Mouse (Mus musculus) hindbrain, embryonic 11.5 days (tissue): ENCODE data around the gene Scnn1a. TPM values are rescaled to one million over a fixed set of nuclear protein-coding genes. Genes with fewer than 3 reads are reported as not detected.

Experiments used
- ATAC-seq: fragments of 200-750 bp; cut with Nextera tagmentation; 2 replicates; pipeline ENCODE4 v1.8.0; 2017; ENCODE audit warnings: mild to moderate bottlenecking, moderate TSS enrichment, moderate library complexity; ENCODE audit not compliant: low FRiP score
- DNase-seq: peaks from one replicate; pipeline ENCODE4 v3.0.0-alpha.2; 2015; ENCODE audit warnings: low spot score
- H3K27ac ChIP-seq: fragments of 300-500 bp; sonication (generic); 2 replicates; pipeline ENCODE4 v1.5.1; 2014; ENCODE audit warnings: mild to moderate bottlenecking, low read depth, low read length
- H3K27me3 ChIP-seq: fragments of 300-500 bp; sonication (generic); 2 replicates; pipeline ENCODE4 v1.6.1; 2014; ENCODE audit warnings: mild to moderate bottlenecking, low read length, moderate library complexity, mixed read lengths; ENCODE audit not compliant: control insufficient read depth, insufficient read depth
- H3K36me3 ChIP-seq: fragments of 300-500 bp; sonication (generic); 2 replicates; pipeline ENCODE4 v1.6.1; 2014; ENCODE audit warnings: mild to moderate bottlenecking, low read length, moderate library complexity, mixed read lengths; ENCODE audit not compliant: control insufficient read depth, insufficient read depth
- H3K4me1 ChIP-seq: fragments of 300-500 bp; sonication (generic); replicated peaks from 2 replicates; pipeline ENCODE4 v1.6.1; 2014; ENCODE audit warnings: low read length, mixed read lengths; ENCODE audit not compliant: control insufficient read depth, insufficient read depth
- H3K4me2 ChIP-seq: fragments of 300-500 bp; sonication (generic); replicated peaks from 2 replicates; pipeline ENCODE4 v1.6.1; 2014; ENCODE audit warnings: mild to moderate bottlenecking, low read depth, low read length
- H3K4me3 ChIP-seq: fragments of 300-500 bp; sonication (generic); 2 replicates; pipeline ENCODE4 v1.5.1; 2014; ENCODE audit warnings: low read depth, low read length
- H3K9ac ChIP-seq: fragments of 300-500 bp; sonication (generic); 2 replicates; pipeline ENCODE4 v1.6.1; 2014; ENCODE audit warnings: low read depth, low read length
- H3K9me3 ChIP-seq: fragments of 300-500 bp; sonication (generic); 2 replicates; pipeline ENCODE4 v1.6.1; 2016; ENCODE audit warnings: low read length; ENCODE audit not compliant: control insufficient read depth
- WGBS: fragments of 180-500 bp; shearing (Covaris S2); extraction: QIAGEN DNeasy Blood & Tissue Kit; methylation state at CpG from one replicate; pipeline ENCODE4 v1.1.7; 2014; 5-methylcytosine and 5-hydroxymethylcytosine counted together
- polyA plus RNA-seq: library from polyadenylated mRNA; unstranded; fragments of >200 nt; fragmentation: Nextera tagmentation; extraction: Ambion mirVana; gene quantifications from 2 replicates; pipeline ENCODE4 v1.2.1, GENCODE M21; 2014

Scnn1a gene
- polyA plus RNA-seq, 1 experiment from 2014 or later = 0.96 TPM

- Histone ChIP-seq H3K27ac (no peak overlapping the region), H3K4me3 (no peak overlapping the region), H3K4me2 (no peak overlapping the region), H3K36me3 (no peaks in the 10 kb centered on the region), H3K27me3 (peaks cover 15% of the 10 kb centered on the region), H3K4me1 (0 out of 2 replicates have a peak, but pooled peaks cover 2% of the 10 kb centered on the region), H3K9me3 (no peaks in the 10 kb centered on the region), H3K9ac (no peak overlapping the region)
- no peak for ATAC-seq
- WGBS = 91% methylated on average over 15 of the region's 15 CpGs
- DNase-seq = no peak
These were observed 36.9 kb downstream of the Scnn1a start for GRCm38 (mm10) chr6:125357334-125357733.

GRCm38 (mm10) chr6:125359999-125360398, 39.5 kb downstream of the Scnn1a start:
- 56% methylated on average over 9 of the region's 9 CpGs for WGBS
- peaks cover 38% of the 10 kb centered on the region for H3K27me3 ChIP-seq
- H3K4me3 ChIP-seq = no peak overlapping the region
- H3K4me2 ChIP-seq = no peak overlapping the region
- no peak overlapping the region for H3K27ac ChIP-seq
- ATAC-seq = no peak
- H3K4me1 ChIP-seq = no peaks in the 10 kb centered on the region; the same call in 1 of the 2 replicates
- no peak overlapping the region for H3K9ac ChIP-seq
- H3K36me3 ChIP-seq = no peaks in the 10 kb centered on the region
- H3K9me3 ChIP-seq = no peaks in the 10 kb centered on the region
- DNase-seq = no peak

- DNase-seq (no peak), ATAC-seq (no peak)
- H3K4me3 ChIP-seq = no peak overlapping the region
- no peak overlapping the region for H3K4me2 ChIP-seq
- 50% methylated on average over 9 of the region's 9 CpGs for WGBS
- no peak overlapping the region for H3K9ac ChIP-seq
- H3K27me3 ChIP-seq = peaks cover 38% of the 10 kb centered on the region
- H3K4me1 ChIP-seq = no peaks in the 10 kb centered on the region; the same call in 1 of the 2 replicates
- no peaks in the 10 kb centered on the region for H3K36me3 ChIP-seq
- no peaks in the 10 kb centered on the region for H3K9me3 ChIP-seq
- no peak overlapping the region for H3K27ac ChIP-seq
These were observed 40.4 kb downstream of the Scnn1a start for GRCm38 (mm10) chr6:125360846-125361245.

- WGBS = 13% methylated on average over 38 of the region's 38 CpGs
- DNase-seq (peak; percentile 49), ATAC-seq (peak; percentile 38; the same call in 1 of the 2 replicates)
- H3K27me3 ChIP-seq = peaks cover 38% of the 10 kb centered on the region
- no peaks in the 10 kb centered on the region for H3K36me3 ChIP-seq
- H3K4me1 ChIP-seq = no peaks in the 10 kb centered on the region; the same call in 1 of the 2 replicates
- H3K4me2 ChIP-seq = peak overlapping the region; percentile 25
- no peak overlapping the region for H3K9ac ChIP-seq
- no peaks in the 10 kb centered on the region for H3K9me3 ChIP-seq
- H3K4me3 ChIP-seq = 0 out of 2 replicates have a peak overlapping the region, but pooled peaks have one; percentile 12
- H3K27ac ChIP-seq = no peak overlapping the region
These were observed 41.2 kb downstream of the Scnn1a start for GRCm38 (mm10) chr6:125361467-125362291.

- H3K4me2 ChIP-seq = peak overlapping the region; percentile 17; the same call in 1 of the 2 replicates
- H3K9ac ChIP-seq = no peak overlapping the region
- no peaks in the 10 kb centered on the region for H3K36me3 ChIP-seq
- no peak overlapping the region for H3K27ac ChIP-seq
- DNase-seq (no peak), ATAC-seq (no peak)
- peaks cover 38% of the 10 kb centered on the region for H3K27me3 ChIP-seq
- no peak overlapping the region for H3K4me3 ChIP-seq
- H3K4me1 ChIP-seq = no peaks in the 10 kb centered on the region; the same call in 1 of the 2 replicates
- H3K9me3 ChIP-seq = no peaks in the 10 kb centered on the region
- WGBS = 13% methylated on average over 15 of the region's 15 CpGs
These were observed 42.6 kb downstream of the Scnn1a start for GRCm38 (mm10) chr6:125363021-125363420.

GRCm38 (mm10) chr6:125363451-125364242, 43.2 kb downstream of the Scnn1a start:
- H3K4me2 ChIP-seq = peak overlapping the region; percentile 17; the same call in 1 of the 2 replicates
- no peak overlapping the region for H3K27ac ChIP-seq
- WGBS = 9% methylated on average over 23 of the region's 23 CpGs
- no peaks in the 10 kb centered on the region for H3K36me3 ChIP-seq
- H3K9me3 ChIP-seq = no peaks in the 10 kb centered on the region
- no peak for ATAC-seq
- peaks cover 38% of the 10 kb centered on the region for H3K27me3 ChIP-seq
- H3K4me3 ChIP-seq = no peak overlapping the region
- peak; percentile 33 for DNase-seq
- no peak overlapping the region for H3K9ac ChIP-seq
- no peaks in the 10 kb centered on the region; the same call in 1 of the 2 replicates for H3K4me1 ChIP-seq

- Histone ChIP-seq H3K27me3 (peaks cover 36% of the 10 kb centered on the region), H3K4me1 (no peaks in the 10 kb centered on the region; the same call in 1 of the 2 replicates), H3K4me3 (no peak overlapping the region), H3K9me3 (no peaks in the 10 kb centered on the region), H3K9ac (no peak overlapping the region), H3K27ac (no peak overlapping the region), H3K4me2 (no peak overlapping the region), H3K36me3 (no peaks in the 10 kb centered on the region)
- DNase-seq (no peak), ATAC-seq (no peak)
- 2% methylated on average over 8 of the region's 8 CpGs for WGBS
These were observed 44.0 kb downstream of the Scnn1a start for GRCm38 (mm10) chr6:125364448-125364847.

GRCm38 (mm10) chr6:125365522-125365921, 45.1 kb downstream of the Scnn1a start:
- Histone ChIP-seq H3K36me3 (no peaks in the 10 kb centered on the region), H3K4me3 (no peak overlapping the region), H3K27me3 (peaks cover 36% of the 10 kb centered on the region), H3K27ac (no peak overlapping the region), H3K9me3 (no peaks in the 10 kb centered on the region), H3K9ac (no peak overlapping the region), H3K4me1 (no peaks in the 10 kb centered on the region; the same call in 1 of the 2 replicates), H3K4me2 (no peak overlapping the region)
- WGBS = 91% methylated on average over 5 of the region's 5 CpGs
- DNase-seq (no peak), ATAC-seq (no peak)
